Mouse (Mus musculus) adrenal gland, adult (tissue): Measurements from ENCODE around the gene E130208F15Rik.

Experiments
- DNase-seq, 2 experiments: peaks; one replicate each; pipeline ENCODE4 v3.0.0; 2022 to 2023; ENCODE audit warnings: low spot score in 1 of 2; ENCODE audit not compliant: inconsistent age in 2 of 2

The E130208F15Rik gene

DNA sequence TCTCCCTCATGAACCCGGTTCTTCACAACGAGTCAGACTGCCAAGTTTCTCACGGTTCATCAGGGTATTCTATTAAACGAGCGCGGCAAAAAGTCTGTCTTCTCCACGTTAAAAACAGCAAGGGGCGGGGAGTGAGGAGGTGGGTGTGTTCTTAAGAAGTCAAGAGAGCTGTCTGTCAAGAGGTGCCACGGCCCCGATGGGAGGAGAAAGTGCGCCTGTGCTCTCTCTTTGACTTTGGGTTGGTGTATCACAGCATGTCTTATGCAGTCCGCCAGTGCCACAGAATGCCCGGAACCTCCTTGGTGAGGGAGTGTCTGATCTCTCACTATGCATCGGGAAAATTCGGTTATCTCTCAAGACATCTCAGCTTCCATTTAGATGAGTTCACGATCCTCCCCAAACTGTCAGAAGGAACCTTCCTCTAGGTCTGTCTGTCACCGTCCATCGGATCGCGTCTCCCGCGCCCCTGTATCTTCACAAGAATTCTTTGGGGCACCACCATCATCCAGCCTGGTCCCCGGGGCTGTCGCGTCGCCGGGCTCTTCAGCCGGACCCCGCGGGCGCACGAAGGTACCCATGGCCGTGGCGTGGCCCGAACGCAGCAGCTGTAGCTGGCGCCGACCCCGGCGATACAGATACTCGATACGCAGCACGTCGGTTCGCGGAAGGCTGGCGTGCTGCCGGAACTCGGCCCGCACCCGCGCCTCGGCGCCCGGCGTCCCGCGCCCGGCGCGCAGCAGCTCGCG is at the start of gene E130208F15Rik:
E130208F15Rik (plus strand) TSS at position 202 of the 746 bp plus-strand sequence.
- peak; percentile 87 to 93 for DNase-seq

DNA sequence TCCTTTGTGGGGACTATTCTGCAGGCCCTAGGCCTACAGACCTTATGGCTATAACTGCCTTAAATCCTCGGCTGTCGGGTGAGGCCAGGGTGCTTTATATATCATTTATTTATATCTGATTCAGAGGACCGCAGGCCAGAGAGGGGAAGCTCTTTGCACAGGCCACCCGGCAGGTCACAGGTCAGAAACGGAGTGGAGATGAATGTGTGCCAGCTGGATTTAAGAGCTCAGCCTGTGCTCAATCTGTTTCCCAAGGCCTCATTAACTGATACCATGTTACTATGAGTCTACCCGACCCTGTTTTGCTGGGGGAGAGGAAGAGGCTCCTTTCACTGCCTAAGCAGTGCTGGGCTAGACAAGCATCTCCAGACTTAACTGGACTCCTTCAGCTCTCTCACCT is 47.2 kb upstream of the E130208F15Rik start:
- DNase-seq, result peak in 1 of 2 experiments; percentile 41

DNA sequence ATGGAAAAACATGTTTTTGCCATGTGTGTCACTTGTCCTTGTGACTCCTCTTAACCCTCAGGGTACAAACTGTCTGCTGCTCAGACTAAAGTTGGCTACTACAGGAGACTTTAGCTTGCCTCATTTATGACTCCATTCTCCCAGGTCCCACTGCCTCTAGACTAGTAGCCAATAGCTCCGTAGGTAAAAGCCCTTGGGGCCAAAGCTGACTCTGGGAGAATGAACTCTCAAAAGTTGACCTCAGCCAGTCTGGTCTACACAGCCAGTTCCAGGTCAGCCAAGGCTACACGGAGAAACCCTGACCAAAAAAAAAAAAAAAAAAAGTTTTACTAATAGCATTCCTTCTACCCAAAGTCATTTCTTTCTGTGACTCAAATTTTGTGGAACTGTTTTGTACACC is 42.6 kb upstream of the E130208F15Rik start:
- DNase-seq, result no peak

DNA sequence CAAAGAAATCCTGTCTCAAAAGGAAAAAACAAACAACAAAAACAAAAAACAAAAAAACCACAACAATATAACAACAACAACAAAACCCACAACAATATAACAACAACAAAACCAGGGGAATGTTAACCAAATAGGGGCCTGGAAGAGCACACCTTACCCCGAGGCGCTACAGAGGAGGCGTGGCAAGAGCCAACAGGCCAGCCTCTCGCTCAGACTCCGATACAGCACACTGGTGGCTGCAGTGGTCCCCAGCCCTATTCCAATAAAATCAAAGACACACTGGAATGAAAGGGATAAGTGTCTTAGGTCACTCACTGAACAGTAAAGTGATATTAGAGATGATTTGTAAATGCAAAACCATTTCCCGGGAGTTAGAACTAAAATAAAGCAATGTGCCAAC is 42.0 kb upstream of the E130208F15Rik start:
- DNase-seq, result no peak

DNA sequence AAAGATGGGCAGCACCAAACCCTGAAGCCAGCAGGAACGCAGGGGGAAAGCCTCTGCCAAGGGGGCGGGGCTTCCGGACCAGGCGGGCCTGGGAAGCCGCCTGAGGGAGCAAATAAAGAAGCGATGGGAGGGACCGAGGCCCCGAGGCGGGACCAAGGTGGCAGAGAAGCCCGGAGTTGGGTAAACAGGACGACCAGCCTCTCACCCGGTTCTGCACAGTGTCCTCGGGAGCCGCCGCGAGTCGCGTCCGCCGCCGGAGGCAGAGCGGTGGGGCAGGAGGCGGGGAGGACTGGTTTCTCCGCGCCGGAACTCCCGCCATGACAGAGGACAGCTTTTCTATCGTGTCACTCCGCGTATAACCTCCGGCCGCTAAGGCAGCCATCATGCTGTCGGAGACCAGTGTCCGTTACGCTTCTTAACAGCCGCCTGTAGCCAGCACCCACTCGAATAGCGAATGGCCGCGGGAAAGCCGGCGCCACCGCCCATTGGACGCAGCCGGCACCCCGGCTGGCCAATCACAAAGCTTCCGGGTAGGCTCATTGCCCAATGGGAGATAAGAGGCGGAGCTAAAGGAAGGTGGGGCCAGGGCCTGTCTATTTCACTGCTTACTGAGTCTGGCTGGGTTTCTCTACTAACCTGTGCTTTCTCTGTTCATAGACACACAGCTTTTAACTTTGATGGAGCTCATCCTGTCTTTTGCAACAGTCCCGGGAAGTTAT is 41.4 kb upstream of the E130208F15Rik start, which contains the start of the genes Thap8 and Wdr62:
Thap8 (plus strand) TSS at position 144 of the 719 bp plus-strand sequence.
Wdr62 (minus strand) TSS at position 469 of the 719 bp plus-strand sequence.
- DNase-seq, result peak; percentile 93 to 97

DNA sequence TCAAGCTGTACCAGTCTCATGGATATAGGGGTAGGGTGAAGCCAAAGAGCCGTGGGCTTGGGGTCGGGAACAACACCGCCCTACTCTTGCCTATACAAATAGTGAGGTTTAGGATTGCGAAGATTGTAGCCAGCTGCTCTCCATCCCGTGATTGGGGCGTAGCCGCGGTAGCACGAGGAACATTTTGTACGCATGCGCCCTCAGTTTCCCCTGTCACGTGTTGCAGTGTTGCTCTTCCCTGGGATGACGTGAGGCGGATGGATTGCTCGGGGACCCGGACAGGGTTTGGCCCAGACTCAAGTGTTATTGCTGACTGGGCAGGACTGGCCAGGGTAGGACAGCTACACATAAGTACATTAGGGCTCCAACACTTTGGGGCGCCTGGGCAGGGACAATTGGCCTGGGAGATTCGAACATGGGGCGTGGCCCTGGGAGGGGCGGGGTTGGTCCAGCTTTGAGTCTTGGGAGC is 40.8 kb upstream of the E130208F15Rik start:
- peak; percentile 92 to 96 for DNase-seq

DNA sequence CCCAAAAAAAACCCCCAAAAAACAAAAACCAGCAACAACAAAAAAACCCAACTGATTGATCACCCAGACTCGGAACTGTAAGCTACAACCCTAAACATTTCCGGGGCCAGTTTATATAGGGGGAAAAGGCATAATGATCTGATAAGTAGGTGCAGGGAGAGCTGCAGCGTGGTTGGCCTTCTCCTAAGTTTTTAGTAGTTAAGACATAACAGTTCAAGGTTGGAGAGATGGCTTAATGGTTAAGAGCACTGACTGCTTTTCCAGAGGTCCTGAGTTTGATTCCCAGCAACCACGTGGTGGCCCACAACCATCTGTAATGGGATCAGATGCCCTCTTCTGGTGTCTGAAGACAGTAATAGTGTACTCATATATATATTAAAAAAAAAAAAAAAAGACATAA is 40.0 kb upstream of the E130208F15Rik start:
- no peak for DNase-seq

DNA sequence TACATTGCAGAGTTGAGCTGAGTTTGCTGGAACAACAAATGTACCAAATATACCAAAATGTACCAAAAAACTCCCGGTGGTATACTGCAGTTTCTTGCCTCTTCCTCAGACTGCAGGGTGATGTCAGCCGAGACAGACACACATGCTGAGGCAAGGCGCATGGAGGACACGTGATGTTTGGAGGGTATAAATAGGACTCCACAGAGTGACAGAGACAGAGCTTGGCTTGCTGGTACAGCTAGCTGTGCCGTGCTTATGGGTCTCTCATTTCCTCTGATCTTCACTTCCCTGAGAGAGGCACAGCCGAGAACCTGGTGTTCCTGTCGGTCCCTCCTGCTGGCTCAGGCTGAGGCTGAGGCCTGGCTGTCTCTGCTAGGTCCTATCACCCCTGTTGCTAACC is 38.8 kb upstream of the E130208F15Rik start:
- no peak for DNase-seq

DNA sequence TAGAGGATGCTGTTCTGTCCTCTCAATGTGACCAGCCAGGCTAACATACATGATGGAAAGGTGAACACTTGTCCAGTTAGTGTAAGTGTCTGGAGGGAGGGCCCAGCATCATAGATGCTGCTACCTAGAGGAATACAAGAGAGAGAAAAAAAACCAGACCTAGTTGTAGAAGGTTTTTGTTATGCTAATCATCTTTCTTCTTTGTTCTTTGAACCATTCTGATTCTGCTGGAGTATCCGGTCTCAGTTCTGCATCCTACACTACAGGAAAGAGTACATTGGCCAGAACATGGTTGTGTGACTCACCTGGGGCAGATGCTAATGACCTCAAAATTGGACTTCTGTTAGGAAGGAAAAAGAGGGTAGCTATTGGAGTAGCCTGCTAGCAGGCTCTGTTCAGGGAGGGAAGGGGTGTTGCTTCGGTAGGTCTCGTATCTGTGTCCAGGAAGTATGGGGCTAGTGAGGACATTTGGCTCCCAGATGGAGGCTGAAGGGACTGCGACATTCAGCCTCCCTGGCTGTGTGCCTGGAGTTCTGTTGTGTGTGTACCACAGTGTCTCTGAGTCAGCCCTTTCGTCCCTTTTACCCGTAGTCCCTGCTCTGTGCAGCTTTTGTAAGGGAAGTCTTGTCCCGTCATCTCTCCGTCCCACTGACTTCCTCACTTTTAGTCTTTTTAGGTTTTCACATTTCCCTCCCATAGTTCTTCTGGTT is 34.7 kb upstream of the E130208F15Rik start:
- peak in 1 of 2 experiments; percentile 55 for DNase-seq

DNA sequence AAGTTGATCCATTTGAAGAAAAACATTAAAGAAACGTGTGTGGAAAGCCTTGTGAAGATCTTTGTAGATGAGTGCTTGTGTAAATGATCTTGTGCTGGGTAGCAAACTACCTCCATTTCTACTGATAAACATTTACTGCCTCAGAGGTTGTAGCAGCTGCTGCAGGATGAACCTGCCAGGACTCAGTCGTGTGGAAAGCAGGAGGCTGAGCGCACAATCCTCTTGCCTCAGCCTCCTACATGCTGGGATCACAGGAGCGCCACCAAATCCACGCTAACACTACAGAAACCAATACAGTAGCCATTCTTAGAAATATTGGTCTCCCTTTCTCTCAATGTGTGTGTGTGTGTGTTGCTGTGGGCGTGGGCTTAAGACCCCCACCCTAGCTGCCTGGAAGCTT is 33.5 kb upstream of the E130208F15Rik start:
- DNase-seq, result no peak

DNA sequence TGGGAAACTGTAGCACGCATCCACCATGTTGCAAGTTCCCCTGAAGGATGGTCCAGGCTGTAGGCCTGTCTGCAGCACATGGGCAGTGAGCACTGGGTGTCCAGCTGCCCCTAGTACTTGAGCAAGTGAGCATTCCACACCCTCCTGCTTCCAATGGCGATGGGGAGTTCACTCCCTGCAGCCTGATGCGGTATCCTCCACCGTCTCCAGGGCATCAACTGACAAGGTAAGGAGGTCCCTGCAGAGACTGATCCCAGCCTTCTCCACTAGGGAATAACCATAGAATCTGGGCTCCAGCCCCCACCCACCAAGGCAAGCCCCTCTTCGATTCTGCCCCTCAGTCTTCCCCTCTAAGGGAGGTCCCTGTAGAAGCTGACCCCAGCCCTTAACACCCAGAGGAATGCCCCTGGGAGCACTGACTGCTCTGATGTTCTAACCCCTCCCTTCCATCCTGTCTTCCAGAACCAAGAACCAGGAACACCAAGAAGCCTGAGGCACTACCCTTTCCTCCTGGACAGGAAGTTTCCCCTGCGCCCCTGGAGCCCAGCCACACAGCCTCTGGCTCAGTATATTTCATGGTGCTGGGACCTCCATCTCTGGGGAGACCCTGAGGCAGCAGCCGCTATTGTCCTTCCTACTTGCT is 32.3 kb upstream of the E130208F15Rik start:
- no peak for DNase-seq

DNA sequence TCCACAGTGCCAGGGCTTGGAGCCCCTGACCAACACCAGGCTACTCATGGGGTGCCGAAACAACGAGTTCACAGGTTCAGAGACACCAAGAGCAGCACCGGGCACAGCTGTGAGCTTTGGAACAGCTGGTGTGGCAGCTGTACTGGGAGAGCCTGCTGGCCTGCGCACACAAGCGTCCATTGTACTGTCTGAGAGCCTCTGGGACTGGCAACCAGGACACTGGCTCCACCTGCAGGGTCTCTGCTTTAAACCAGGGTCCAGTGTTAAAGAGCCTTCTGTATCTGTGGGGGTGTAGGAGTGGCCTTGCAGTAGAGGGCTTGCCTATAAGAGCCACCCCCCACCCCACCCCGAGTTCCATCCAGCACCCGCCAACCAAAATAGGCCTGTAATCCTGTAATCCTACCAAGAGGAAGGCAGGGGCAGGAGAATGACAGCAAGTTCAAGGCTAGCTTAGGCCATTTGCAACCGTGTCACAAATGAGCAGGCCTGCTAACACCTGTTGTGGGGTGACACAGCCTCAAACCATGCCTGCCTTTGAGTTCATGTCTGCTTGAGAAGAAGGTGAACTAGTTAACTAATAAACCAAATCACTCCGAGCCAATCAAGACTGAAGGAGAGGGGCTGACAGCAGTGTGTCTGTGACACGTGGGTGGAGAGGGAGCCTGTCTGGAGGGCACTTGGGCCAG is 31.7 kb upstream of the E130208F15Rik start:
- no peak for DNase-seq

DNA sequence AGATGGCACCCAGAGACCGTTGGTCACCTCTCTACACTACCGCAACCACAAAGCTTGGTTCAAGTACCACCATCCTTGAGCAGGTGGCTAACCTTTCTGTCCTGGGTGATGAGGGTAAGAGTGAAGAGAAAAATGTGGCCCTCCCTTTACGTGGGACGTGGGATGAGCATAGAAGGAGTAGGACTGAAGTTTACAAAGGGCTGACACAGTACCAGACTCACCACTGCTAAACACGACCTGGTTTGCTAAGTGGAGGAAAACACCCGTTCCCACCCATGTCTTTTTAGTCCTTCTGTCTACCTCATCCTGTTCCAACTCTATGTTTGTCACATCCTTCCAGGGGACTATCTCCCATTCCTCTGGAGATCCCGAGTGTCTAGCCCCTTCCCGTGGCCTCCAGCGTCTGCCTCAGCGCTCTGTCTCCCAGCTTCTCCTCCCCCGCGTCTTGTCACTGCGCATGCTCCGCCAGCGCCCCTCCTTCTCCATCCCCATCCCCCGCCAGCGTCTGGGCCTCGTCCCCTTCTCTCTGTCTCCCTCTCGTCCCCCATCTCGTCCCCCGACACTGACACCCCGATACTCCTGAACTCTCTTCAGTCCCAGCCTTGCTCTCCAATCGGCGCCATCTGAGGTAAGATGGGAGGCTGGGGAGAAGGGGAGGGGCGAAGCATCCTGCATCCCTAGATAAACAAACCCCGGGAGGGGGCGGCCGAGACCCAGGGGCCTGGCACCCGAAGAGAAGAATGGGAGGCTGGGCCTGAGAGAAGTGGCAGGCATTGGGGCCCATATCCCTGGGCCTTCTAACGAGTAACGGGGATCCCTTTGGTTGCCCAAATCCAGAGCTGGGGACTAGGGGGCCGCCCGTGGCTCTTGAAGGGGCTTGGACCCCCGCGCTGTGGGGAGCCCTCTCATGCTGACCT is 30.1 kb upstream of the E130208F15Rik start, which contains the start of gene Clip3:
Clip3 (plus strand) TSS at position 514 of the 917 bp plus-strand sequence.
- peak; percentile 69 to 75 for DNase-seq

DNA sequence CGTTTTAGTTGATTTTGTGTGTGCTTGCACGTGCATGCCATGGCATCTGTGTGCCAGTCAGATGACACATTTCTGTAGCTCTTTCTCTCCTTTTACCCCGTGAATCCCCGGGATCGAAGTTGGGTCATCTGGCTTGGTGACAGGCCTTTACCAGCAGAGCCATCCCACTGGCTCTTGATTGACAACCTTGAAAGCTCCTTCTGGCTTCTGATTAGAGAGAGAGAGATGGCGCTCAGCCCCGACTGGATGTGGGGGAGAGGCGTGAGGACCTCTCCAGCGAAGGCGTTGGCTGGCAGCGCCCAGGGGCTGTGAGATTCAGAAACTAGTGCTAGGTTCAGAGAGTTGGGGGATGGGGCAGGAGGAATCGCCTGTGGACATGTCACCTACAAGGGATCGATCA is 27.7 kb upstream of the E130208F15Rik start:
- DNase-seq, result no peak

DNA sequence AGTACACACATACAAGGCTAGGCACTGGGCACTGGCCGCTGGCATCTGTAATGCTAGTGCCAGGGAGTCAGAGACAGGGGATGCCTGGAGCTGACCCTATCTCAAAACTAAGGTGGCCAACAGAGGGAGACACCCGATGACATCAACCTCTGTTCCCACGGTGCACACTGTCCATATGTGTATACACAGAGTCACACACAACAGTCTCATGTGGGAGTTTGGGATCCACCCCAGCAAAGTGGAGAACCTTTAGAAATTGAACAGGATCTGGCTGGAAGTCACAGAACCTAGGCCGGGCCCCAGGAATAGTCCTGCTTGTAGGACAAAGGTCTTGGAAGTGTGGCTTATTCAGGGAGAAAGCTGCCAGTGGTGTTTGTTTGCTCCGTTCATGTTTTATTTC is 27.2 kb upstream of the E130208F15Rik start:
- DNase-seq, result no peak

DNA sequence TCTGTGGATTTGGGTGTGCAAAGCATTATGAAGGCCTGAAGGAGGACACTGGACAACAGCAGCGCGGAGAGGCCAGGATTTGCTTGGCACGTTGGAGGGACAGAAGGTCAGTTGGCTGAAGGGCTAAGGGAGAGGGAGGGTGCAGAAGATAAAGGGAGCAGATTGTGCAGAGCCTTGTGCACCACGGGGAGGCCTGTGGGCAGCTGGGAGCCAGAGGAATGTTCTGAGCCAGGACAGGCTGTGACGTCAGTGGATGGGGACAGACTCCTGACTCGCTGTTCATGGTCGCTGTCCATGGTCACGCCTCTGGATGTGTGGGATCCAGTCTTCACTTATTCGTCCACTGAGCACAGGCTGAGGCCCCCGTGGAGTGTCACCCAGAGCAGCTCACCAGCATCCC is 26.4 kb upstream of the E130208F15Rik start:
- peak; percentile 80 to 82 for DNase-seq

DNA sequence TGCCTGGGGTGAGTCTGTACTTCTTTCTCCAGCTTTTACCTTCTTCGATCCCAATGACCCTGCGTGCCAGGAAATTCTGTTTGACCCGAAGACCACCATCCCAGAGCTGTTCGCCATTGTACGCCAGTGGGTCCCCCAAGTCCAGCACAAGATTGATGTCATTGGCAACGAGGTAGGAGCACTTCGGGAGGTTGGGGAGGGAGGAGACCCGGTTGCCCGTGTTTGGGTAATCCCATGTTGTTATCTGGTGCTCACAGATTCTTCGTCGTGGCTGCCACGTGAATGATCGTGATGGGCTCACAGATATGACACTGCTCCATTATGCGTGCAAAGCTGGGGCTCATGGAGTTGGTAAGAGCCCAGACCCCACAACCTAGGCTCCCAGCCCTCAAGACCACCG is 24.7 kb upstream of the E130208F15Rik start:
- DNase-seq, result no peak

DNA sequence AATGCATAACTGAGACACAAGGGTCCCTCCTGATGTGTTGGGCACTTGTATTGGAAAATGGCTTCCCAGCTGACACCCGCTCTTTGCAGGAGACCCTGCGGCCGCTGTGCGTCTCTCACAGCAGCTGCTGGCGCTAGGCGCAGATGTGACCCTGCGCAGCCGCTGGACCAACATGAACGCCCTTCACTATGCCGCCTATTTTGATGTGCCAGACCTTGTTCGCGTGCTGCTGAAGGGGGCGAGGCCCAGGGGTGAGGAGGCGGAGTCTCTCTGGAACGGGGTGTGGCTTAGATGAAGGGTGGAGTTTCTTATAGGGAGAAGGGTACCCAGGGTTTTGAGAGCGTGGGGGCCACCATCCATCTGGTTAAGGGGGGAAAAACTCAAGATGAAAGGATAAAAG is 24.3 kb upstream of the E130208F15Rik start:
- DNase-seq, result no peak

DNA sequence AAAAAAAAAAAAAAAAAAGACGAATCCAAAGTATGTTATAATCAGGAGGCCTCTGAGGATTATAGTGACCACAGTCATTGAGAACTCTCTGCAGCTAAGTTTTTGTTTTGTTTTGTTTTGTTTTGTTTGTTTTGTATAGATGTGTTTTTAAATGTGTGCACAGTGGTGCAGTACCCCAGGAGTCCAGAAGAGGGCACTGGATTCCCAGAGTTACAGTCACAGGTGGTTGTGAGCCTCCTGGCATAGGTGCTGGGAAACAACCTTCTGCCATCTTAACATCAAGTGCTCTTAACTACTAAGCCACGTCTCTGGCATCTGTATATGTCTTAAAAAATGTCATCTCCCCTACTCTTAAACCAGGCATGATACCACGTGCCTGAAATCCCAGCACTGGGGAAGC is 20.6 kb upstream of the E130208F15Rik start:
- DNase-seq, result peak in 1 of 2 experiments; percentile 60
